Comparison of ENCODE assay signal across 8 mouse cellular contexts in genomic region chr4:151988342-151989109, GRCm38 (mm10). TPM values are rescaled to one million over a fixed set of nuclear protein-coding genes. Genes with fewer than 3 reads are reported as not detected.
DNase-seq lines count a peak whose midpoint lies in the region; ATAC-seq and TF ChIP-seq lines count a peak whose summit lies in the region.

Thap3 (minus strand) TSS chr4:151988997.

- peaks cover 8% of the 10 kb centered on the region; the same call in 1 of the 2 replicates for H3K4me1 ChIP-seq in hindbrain, embryonic 14.5 days (replicated peaks; ENCODE audit: control insufficient read depth, insufficient read depth, low read length)

- POLR2A ChIA-PET in Patski (lab: Charles Lee), result interaction anchor here (0.9 to 1.3 kb wide), 2 partner anchors 20 to 22 kb away, joined by 3 to 6 read pairs; partner anchors contain the start of gene Klhl21

- H3K4me3 ChIP-seq in hindbrain, embryonic 14.5 days (replicated peaks; ENCODE audit: low read length), result peak within 1 kb of the TSS; percentile 86
- peak within 1 kb of the TSS; percentile 78 for H3K4me3 ChIP-seq in left cerebral cortex, adult 2 months
- peak within 1 kb of the TSS; percentile 63 for H3K4me3 ChIP-seq in macrophage (ENCODE audit: inconsistent target)

- intact Hi-C loops in left cerebral cortex, adult 2 months (cut with DNase I), result no loop called here

- ATAC-seq in Patski, result peak; percentile 66
- peak; percentile 81 for ATAC-seq in hindbrain, embryonic 14.5 days (ENCODE audit: low FRiP score)

- H3K79me2 ChIP-seq in macrophage (ENCODE audit: inconsistent target), result peaks cover 11% of the 10 kb centered on the region; the same call in 1 of the 2 replicates

- WGBS in hindbrain, embryonic 14.5 days, result under 1% methylated on average over 54 of the region's 54 CpGs
- WGBS in macrophage (ENCODE audit: missing documents), result under 1% methylated on average over 54 of the region's 54 CpGs

- no peak for DNase-seq in Patski (ENCODE audit: low read depth, low spot score)
- peak; percentile 83 for DNase-seq in cerebellum, adult 9-11 months
- peak; percentile 84 for DNase-seq in gastrocnemius, adult 18-20 months (ENCODE audit: low spot score)
- peak; percentile 77 for DNase-seq in hindbrain, embryonic 14.5 days (ENCODE audit: low spot score)
- peak; percentile 81 to 87 for DNase-seq in left cerebral cortex, adult 2 months (ENCODE audit: extremely low spot score in 1 of 2, low spot score in 2 of 2)
- peak; percentile 84 for DNase-seq in right cerebral cortex, adult 18-20 months
- peak; percentile 86 for DNase-seq in urinary bladder, postnatal 25 days (ENCODE audit: low spot score)

- H3K36me3 ChIP-seq in hindbrain, embryonic 14.5 days (replicated peaks; ENCODE audit: control insufficient read depth, insufficient read depth), result peaks cover 45% of the 10 kb centered on the region
- peaks cover 25% of the 10 kb centered on the region; the same call in 1 of the 2 replicates for H3K36me3 ChIP-seq in macrophage (ENCODE audit: inconsistent target)

- CTCF ChIA-PET in Patski (lab: Charles Lee), result interaction anchor here (0.9 to 3.2 kb wide), 3 partner anchors 7 to 20 kb away, joined by 3 to 12 read pairs (median 3); partner anchors contain the start of gene Klhl21

- H3K9ac ChIP-seq in hindbrain, embryonic 14.5 days, result peak within 1 kb of the TSS; percentile 95

- H3K4me2 ChIP-seq in hindbrain, embryonic 14.5 days (replicated peaks), result peak within 1 kb of the TSS; percentile 90

- no peak for TF ChIP-seq CTCF in Patski (IDR thresholded peaks at IDR 0.05)
- no peak for TF ChIP-seq CTCF in left cerebral cortex, adult 2 months (IDR thresholded peaks at IDR 0.05)

- no peaks in the 10 kb centered on the region for H3K27me3 ChIP-seq in Patski
- no peaks in the 10 kb centered on the region for H3K27me3 ChIP-seq in hindbrain, embryonic 14.5 days (ENCODE audit: control insufficient read depth, insufficient read depth, low read length)

- in situ Hi-C loops in Patski (cut with MboI; ENCODE audit: low pct_unique_long_range_greater_than_20kb), result no loop called here

- H3K9me3 ChIP-seq in hindbrain, embryonic 14.5 days (ENCODE audit: control insufficient read depth, low read length), result no peaks in the 10 kb centered on the region

- peak within 1 kb of the TSS; percentile 83 for H3K27ac ChIP-seq in hindbrain, embryonic 14.5 days
- peak within 1 kb of the TSS; percentile 95 for H3K27ac ChIP-seq in left cerebral cortex, adult 2 months
- H3K27ac ChIP-seq in macrophage, result no peak within 1 kb of the TSS

RNA-seq across cellular contexts. Expression of gene Thap3, which starts in this region (rescaled TPM):
- polyA plus RNA-seq in Patski (2021) (20.8 TPM), macrophage (2018) (5.4 to 24.7 TPM (median 14.9 TPM) in 3 replicates)
- total RNA-seq in gastrocnemius, adult 18-20 months (2021), result 10 to 100 TPM; 30.0 to 33.3 TPM
- 22.2 and 25.1 TPM in 2 replicates for polyA plus RNA-seq in hindbrain, embryonic 14.5 days (2014; fragmentation: Nextera tagmentation; extraction: Ambion mirVana)
- 10 to 100 TPM; 19.2 to 20.7 TPM for total RNA-seq in left cerebral cortex, adult 2 months (2021)
- total RNA-seq in macrophage (2018; cell fraction: chromatin; rRNA removed), result 10 to 100 TPM in 16 of 26 experiments, 1 to 10 TPM in 10; 1.5 to 37.2 (median 14.6) TPM
- total RNA-seq in macrophage (2018; cell fraction: cytosol; rRNA removed), result 10 to 100 TPM in 23 of 26 experiments, 1 to 10 TPM in 3; 6.9 to 19.0 (median 15.8) TPM
- total RNA-seq in macrophage (2018; cell fraction: nucleus; rRNA removed), result 10 to 100 TPM in 18 of 26 experiments, 1 to 10 TPM in 8; 2.5 to 37.2 (median 18.3) TPM
